Mouse (Mus musculus): ENCODE results near the gene 4930404N11Rik. TPM values are rescaled to one million over a fixed set of nuclear protein-coding genes. Genes with fewer than 3 reads are reported as not detected.
A peak's percentile ranks its signal among the peaks of the same experiment; 100 is the strongest.

4930404N11Rik gene
- polyA plus RNA-seq, 1 experiment from 2014 or later: 0.45 TPM

DNA sequence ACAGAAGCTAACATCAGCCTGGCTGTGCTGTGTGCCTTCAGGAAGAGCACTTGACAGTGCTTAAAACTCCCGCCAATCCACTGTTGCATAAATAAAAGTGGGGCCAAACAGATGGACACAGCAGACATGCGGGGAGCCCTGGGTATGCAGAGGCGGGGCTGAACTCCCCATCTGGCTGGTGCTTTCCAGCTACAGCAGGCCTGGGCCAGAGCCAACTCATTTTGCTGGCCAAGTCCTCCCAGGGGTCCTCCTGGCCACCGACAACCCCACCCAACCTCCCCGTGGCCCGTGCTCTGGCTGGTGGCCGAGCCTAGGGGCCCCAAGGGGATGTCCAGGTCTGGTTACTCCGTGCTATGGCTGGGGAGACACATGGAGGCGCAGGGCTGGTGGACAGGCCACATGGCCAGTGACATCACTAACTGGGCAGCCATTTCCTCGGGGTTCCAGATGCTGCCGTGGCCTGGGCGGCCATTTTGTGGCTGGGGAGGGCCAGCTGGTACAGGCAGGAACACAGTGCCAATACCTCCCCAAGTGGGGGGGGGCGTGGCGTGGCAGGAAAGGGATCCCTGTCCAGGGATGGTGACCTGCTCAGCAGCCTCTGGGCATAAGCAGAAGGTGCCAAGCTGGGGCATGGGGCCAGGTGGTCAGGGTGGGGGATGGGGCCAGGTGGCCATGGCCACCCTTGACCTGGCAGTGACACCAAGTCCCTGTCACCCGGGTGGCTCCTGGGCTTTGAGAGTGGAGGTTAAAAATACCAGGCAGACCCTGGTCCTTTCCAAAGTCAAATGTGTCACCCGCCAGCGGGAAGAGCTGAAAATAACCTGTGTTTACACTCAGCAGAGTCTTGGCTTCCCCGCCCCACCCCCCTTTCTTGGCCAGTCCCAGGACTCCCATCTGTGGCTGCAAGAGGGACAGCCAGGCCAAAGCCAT, 46.1 kb upstream of the 4930404N11Rik start:
- peaks cover 9% of the 10 kb centered on the region for H3K36me3 ChIP-seq (ENCODE audit: insufficient read depth, low read length)
- H3K4me3 ChIP-seq (replicated peaks; ENCODE audit: low read depth, low read length): no peak overlapping the region
- peaks cover 62% of the 10 kb centered on the region for H3K4me1 ChIP-seq (replicated peaks; ENCODE audit: insufficient read depth, low read length)
- no peak overlapping the region for H3K4me2 ChIP-seq (ENCODE audit: low read length)
- H3K27ac ChIP-seq: peak overlapping the region; percentile 75
- TF ChIP-seq CTCF (IDR thresholded peaks at IDR 0.05; ENCODE audit: low read depth): no peak
- no peaks in the 10 kb centered on the region for H3K27me3 ChIP-seq (ENCODE audit: insufficient read depth, low read length)
- ATAC-seq (replicated peaks; ENCODE audit: low FRiP score, low read depth) (no peak; the same call in 1 of the 2 replicates), DNase-seq (ENCODE audit: low spot score) (peak; percentile 61)
- 47% methylated on average over 18 of the region's 18 CpGs for WGBS
- H3K9me3 ChIP-seq (replicated peaks; ENCODE audit: low read length): no peaks in the 10 kb centered on the region
- peak overlapping the region; percentile 18 for H3K9ac ChIP-seq (ENCODE audit: low read depth, low read length)

DNA sequence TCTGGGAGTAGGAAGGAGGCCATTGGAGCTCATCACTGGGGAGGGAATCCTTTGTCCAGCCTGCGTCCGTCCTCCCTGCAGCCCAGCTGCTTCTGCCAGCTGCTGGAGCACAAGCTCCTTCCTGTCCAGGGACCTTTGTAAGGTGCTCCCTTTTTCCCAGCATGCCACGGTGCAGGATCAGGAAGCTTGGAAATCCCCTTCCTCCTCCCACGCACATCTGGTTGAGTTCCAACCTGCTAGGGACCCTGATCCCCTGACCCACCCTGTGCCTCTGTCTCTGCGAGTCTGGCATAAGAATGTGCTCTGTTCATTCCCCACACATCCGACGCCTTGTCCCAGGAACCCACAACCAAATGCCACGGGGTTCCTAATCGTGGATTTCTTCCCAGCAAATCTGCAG, 45.4 kb upstream of the 4930404N11Rik start:
- peak; percentile 56 for DNase-seq (ENCODE audit: low spot score)

DNA sequence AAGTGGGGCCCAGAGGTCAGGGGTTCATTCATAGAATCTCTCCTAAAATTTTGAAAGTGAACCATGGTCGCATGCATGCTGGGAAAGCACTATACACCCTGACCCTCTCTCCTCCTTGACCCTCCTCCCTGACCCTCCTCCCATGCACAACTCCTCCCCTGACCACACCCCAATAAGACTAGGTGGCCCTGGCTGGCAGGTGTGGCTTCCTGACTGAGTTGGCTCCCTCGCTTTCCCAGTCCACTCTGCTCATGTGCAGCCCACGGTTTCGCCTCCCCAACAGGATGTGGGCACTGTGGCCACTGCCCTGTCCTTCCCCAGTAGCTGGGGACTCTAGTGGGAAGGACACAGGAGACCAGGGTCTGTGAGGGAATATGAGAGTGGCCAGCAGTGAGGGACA, 44.7 kb upstream of the 4930404N11Rik start:
- Histone ChIP-seq H3K9me3 (replicated peaks; ENCODE audit: low read length) (no peaks in the 10 kb centered on the region), H3K27me3 (ENCODE audit: insufficient read depth, low read length) (no peaks in the 10 kb centered on the region), H3K4me3 (replicated peaks; ENCODE audit: low read depth, low read length) (no peak overlapping the region), H3K9ac (ENCODE audit: low read depth, low read length) (no peak overlapping the region), H3K4me1 (replicated peaks; ENCODE audit: insufficient read depth, low read length) (peaks cover 59% of the 10 kb centered on the region), H3K27ac (peak overlapping the region; percentile 75), H3K36me3 (ENCODE audit: insufficient read depth, low read length) (peaks cover 22% of the 10 kb centered on the region), H3K4me2 (ENCODE audit: low read length) (no peak overlapping the region)
- DNase-seq (ENCODE audit: low spot score) (no peak), ATAC-seq (replicated peaks; ENCODE audit: low FRiP score, low read depth) (no peak)
- no peak for TF ChIP-seq CTCF (IDR thresholded peaks at IDR 0.05; ENCODE audit: low read depth)
- 51% methylated on average over 4 of the region's 4 CpGs for WGBS

More for the DNA sequence above, 45.4 kb upstream of the 4930404N11Rik start:
- H3K9ac ChIP-seq (ENCODE audit: low read depth, low read length): no peak overlapping the region
- no peak for TF ChIP-seq CTCF (IDR thresholded peaks at IDR 0.05; ENCODE audit: low read depth)
- H3K27ac ChIP-seq: peak overlapping the region; percentile 75
- H3K4me2 ChIP-seq (ENCODE audit: low read length): no peak overlapping the region
- peaks cover 16% of the 10 kb centered on the region for H3K36me3 ChIP-seq (ENCODE audit: insufficient read depth, low read length)
- no peak overlapping the region for H3K4me3 ChIP-seq (replicated peaks; ENCODE audit: low read depth, low read length)
- WGBS: 49% methylated on average over 9 of the region's 9 CpGs
- no peaks in the 10 kb centered on the region for H3K27me3 ChIP-seq (ENCODE audit: insufficient read depth, low read length)
- no peaks in the 10 kb centered on the region for H3K9me3 ChIP-seq (replicated peaks; ENCODE audit: low read length)
- peaks cover 59% of the 10 kb centered on the region for H3K4me1 ChIP-seq (replicated peaks; ENCODE audit: insufficient read depth, low read length)
- ATAC-seq (replicated peaks; ENCODE audit: low FRiP score, low read depth): no peak

DNA sequence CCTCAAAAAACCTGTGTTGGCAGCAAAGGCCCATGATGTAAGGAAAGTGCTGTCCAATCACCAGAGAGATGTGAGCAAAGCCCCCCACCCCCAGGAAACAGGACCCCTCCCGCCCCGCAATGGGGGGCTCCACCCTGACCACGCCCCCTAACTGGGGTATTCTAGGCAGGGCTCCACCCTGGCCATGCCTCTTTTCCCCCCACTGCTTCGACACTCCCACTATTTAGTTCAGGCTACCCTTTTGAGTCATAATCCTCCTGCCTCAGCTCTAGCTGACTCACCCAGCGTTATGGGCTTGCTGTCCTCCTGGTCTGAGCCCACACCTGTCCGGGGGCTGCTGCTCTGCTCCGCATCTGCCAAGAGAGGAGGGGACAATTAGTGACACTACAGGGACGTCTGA, 43.7 kb upstream of the 4930404N11Rik start:
- Histone ChIP-seq H3K4me1 (replicated peaks; ENCODE audit: insufficient read depth, low read length) (peaks cover 49% of the 10 kb centered on the region), H3K27ac (peak overlapping the region; percentile 69), H3K4me3 (replicated peaks; ENCODE audit: low read depth, low read length) (no peak overlapping the region), H3K27me3 (ENCODE audit: insufficient read depth, low read length) (no peaks in the 10 kb centered on the region), H3K9ac (ENCODE audit: low read depth, low read length) (no peak overlapping the region), H3K36me3 (ENCODE audit: insufficient read depth, low read length) (peaks cover 27% of the 10 kb centered on the region), H3K4me2 (ENCODE audit: low read length) (peak overlapping the region; percentile 7; the same call in 1 of the 2 replicates), H3K9me3 (replicated peaks; ENCODE audit: low read length) (no peaks in the 10 kb centered on the region)
- TF ChIP-seq CTCF (IDR thresholded peaks at IDR 0.05; ENCODE audit: low read depth): no peak
- no peak for ATAC-seq (replicated peaks; ENCODE audit: low FRiP score, low read depth)
- DNase-seq (ENCODE audit: low spot score): no peak
- WGBS: 26% methylated on average over 8 of the region's 8 CpGs

DNA sequence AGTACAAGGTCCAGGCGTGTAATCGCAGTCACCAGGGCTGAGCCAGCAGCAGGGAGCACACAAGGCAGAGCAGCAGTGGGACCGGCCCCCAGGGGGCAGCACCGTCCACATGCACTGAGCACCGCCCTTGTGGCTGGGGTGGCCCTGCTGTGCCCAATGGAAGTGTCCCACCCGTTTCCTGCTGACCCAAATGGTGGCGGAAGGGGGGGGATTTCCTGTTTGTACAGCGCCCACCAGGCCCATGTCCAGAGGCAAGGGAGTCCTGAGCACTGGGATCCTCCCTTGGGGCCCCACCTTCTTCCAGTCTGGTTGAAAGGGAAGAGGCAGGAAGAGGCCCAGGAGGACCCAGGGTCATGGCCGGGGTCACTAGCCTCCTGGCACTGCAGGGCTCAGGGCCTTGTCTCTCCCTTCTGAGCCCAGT, 43.3 kb upstream of the 4930404N11Rik start:
- Histone ChIP-seq H3K27me3 (ENCODE audit: insufficient read depth, low read length) (no peaks in the 10 kb centered on the region), H3K27ac (peak overlapping the region; percentile 69), H3K9ac (ENCODE audit: low read depth, low read length) (no peak overlapping the region), H3K4me2 (ENCODE audit: low read length) (no peak overlapping the region), H3K36me3 (ENCODE audit: insufficient read depth, low read length) (peaks cover 27% of the 10 kb centered on the region), H3K4me3 (replicated peaks; ENCODE audit: low read depth, low read length) (no peak overlapping the region), H3K9me3 (replicated peaks; ENCODE audit: low read length) (no peaks in the 10 kb centered on the region), H3K4me1 (replicated peaks; ENCODE audit: insufficient read depth, low read length) (peaks cover 45% of the 10 kb centered on the region)
- peak; percentile 88 for TF ChIP-seq CTCF (IDR thresholded peaks at IDR 0.05; ENCODE audit: low read depth)
- 15% methylated on average over 9 of the region's 9 CpGs for WGBS
- DNase-seq (ENCODE audit: low spot score): peak; percentile 82
- ATAC-seq (replicated peaks; ENCODE audit: low FRiP score, low read depth): peak; percentile 59

DNA sequence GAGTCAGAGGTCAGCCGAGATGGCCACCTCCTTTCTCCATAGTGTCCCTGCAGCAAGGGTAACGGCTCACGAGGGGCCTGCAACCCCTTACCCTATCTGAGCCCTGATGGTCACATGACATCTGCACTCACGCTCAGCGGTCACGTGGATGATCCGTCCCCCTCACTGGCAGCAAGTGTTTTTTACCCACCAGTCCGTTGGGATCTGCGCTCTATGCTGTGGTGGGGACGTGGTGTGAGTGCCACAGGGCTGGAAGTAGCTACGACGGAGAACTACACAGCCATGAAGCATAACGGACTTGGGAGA, 42.8 kb upstream of the 4930404N11Rik start:
- H3K4me1 ChIP-seq (replicated peaks; ENCODE audit: insufficient read depth, low read length): peaks cover 43% of the 10 kb centered on the region
- TF ChIP-seq CTCF (IDR thresholded peaks at IDR 0.05; ENCODE audit: low read depth): no peak
- 65% methylated on average over 13 of the region's 13 CpGs for WGBS
- ATAC-seq (replicated peaks; ENCODE audit: low FRiP score, low read depth) (no peak), DNase-seq (ENCODE audit: low spot score) (no peak)
- H3K4me3 ChIP-seq (replicated peaks; ENCODE audit: low read depth, low read length): no peak overlapping the region
- peak overlapping the region; percentile 69 for H3K27ac ChIP-seq
- no peak overlapping the region for H3K4me2 ChIP-seq (ENCODE audit: low read length)
- no peaks in the 10 kb centered on the region for H3K27me3 ChIP-seq (ENCODE audit: insufficient read depth, low read length)
- H3K36me3 ChIP-seq (ENCODE audit: insufficient read depth, low read length): peaks cover 27% of the 10 kb centered on the region
- H3K9ac ChIP-seq (ENCODE audit: low read depth, low read length): no peak overlapping the region
- H3K9me3 ChIP-seq (replicated peaks; ENCODE audit: low read length): no peaks in the 10 kb centered on the region
